ENCODE assay signal across 8 mouse cellular contexts in genomic region chr4:133278067-133278466, GRCm38 (mm10). TPM values are rescaled to one million over a fixed set of nuclear protein-coding genes. Genes with fewer than 3 reads are reported as not detected.
DNase-seq lines count a peak whose midpoint lies in the region; ATAC-seq lines count a peak whose summit lies in the region.

No protein-coding gene starts in this region.

- DNase-seq in adrenal gland, postnatal 14 days, result peak; percentile 13
- no peak for DNase-seq in adrenal gland, postnatal 4 days (ENCODE audit: low spot score in 2 of 2)
- no peak for DNase-seq in neural tube, embryonic 11.5 days (ENCODE audit: low spot score)
- DNase-seq in neural tube, embryonic 10.5 days (ENCODE audit: extremely low spot score, low spot score), result no peak
- no peak for DNase-seq in adrenal gland, adult 2 months
- DNase-seq in cerebellum, postnatal 4 days (ENCODE audit: low spot score in 2 of 2), result no peak

- H3K4me2 ChIP-seq in neural tube, embryonic 11.5 days (ENCODE audit: low read depth), result peak overlapping the region; percentile 56
- H3K4me2 ChIP-seq in limb, embryonic 12.5 days, result peak overlapping the region; percentile 78
- peak overlapping the region; percentile 43 for H3K4me2 ChIP-seq in stomach, embryonic 14.5 days (replicated peaks; ENCODE audit: low read depth, low read length)

- ATAC-seq in neural tube, embryonic 11.5 days (ENCODE audit: insufficient read depth, low FRiP score, low TSS enrichment), result no peak
- no peak for ATAC-seq in limb, embryonic 12.5 days (ENCODE audit: insufficient number of reproducible peaks, insufficient read depth, low FRiP score, low TSS enrichment, low read depth)
- ATAC-seq in stomach, embryonic 14.5 days (ENCODE audit: insufficient number of reproducible peaks, insufficient read depth, low FRiP score, low read depth), result no peak

- H3K9ac ChIP-seq in neural tube, embryonic 11.5 days (ENCODE audit: low read length), result peak overlapping the region; percentile 85
- peak overlapping the region; percentile 82 for H3K9ac ChIP-seq in limb, embryonic 12.5 days (replicated peaks)
- H3K9ac ChIP-seq in stomach, embryonic 14.5 days (replicated peaks; ENCODE audit: low read depth, low read length), result no peak overlapping the region

- no peaks in the 10 kb centered on the region for H3K36me3 ChIP-seq in neural tube, embryonic 11.5 days (ENCODE audit: control insufficient read depth, insufficient read depth, low read length)
- peaks cover 20% of the 10 kb centered on the region; the same call in 1 of the 2 replicates for H3K36me3 ChIP-seq in limb, embryonic 12.5 days
- H3K36me3 ChIP-seq in stomach, embryonic 14.5 days (ENCODE audit: control insufficient read depth, insufficient read depth, low read length), result peaks cover 3% of the 10 kb centered on the region

- no peaks in the 10 kb centered on the region for H3K9me3 ChIP-seq in neural tube, embryonic 11.5 days (ENCODE audit: control insufficient read depth, low read length)
- H3K9me3 ChIP-seq in limb, embryonic 12.5 days, result no peaks in the 10 kb centered on the region
- H3K9me3 ChIP-seq in stomach, embryonic 14.5 days (ENCODE audit: control insufficient read depth, low read depth, low read length), result no peaks in the 10 kb centered on the region

- peak overlapping the region; percentile 72 for H3K4me3 ChIP-seq in neural tube, embryonic 11.5 days (ENCODE audit: low read depth, low read length)
- H3K4me3 ChIP-seq in limb, embryonic 12.5 days (replicated peaks), result peak overlapping the region; percentile 76
- H3K4me3 ChIP-seq in stomach, embryonic 14.5 days (ENCODE audit: low read depth, low read length), result peak overlapping the region; percentile 69

- H3K27me3 ChIP-seq in neural tube, embryonic 11.5 days (ENCODE audit: control insufficient read depth, insufficient read depth, low read length), result no peaks in the 10 kb centered on the region
- no peaks in the 10 kb centered on the region for H3K27me3 ChIP-seq in limb, embryonic 12.5 days
- H3K27me3 ChIP-seq in stomach, embryonic 14.5 days (ENCODE audit: control insufficient read depth, insufficient read depth, low read length), result no peaks in the 10 kb centered on the region

- WGBS in neural tube, embryonic 11.5 days, result 37% methylated on average over 6 of the region's 6 CpGs
- WGBS in limb, embryonic 12.5 days, result 27% methylated on average over 6 of the region's 6 CpGs
- 28% methylated on average over 6 of the region's 6 CpGs for WGBS in stomach, embryonic 14.5 days

- H3K27ac ChIP-seq in neural tube, embryonic 11.5 days (ENCODE audit: low read depth, low read length), result peak overlapping the region; percentile 89
- H3K27ac ChIP-seq in limb, embryonic 12.5 days, result peak overlapping the region; percentile 92
- H3K27ac ChIP-seq in stomach, embryonic 14.5 days (ENCODE audit: low read length), result peak overlapping the region; percentile 87; the same call in 1 of the 2 replicates

- H3K4me1 ChIP-seq in neural tube, embryonic 11.5 days (ENCODE audit: control insufficient read depth, insufficient read depth, low read length), result peaks cover 12% of the 10 kb centered on the region
- peaks cover 44% of the 10 kb centered on the region for H3K4me1 ChIP-seq in limb, embryonic 12.5 days (replicated peaks)
- H3K4me1 ChIP-seq in stomach, embryonic 14.5 days (ENCODE audit: control insufficient read depth, insufficient read depth, low read length), result peaks cover 19% of the 10 kb centered on the region

RNA-seq across cellular contexts. Expression of gene Tmem222, which starts 0.5 kb away (rescaled TPM):
- total RNA-seq in adrenal gland, postnatal 14 days (2021), result 48.7 and 55.0 TPM in 2 replicates
- total RNA-seq in adrenal gland, postnatal 4 days (2021), result 10 to 100 TPM; 65.5 to 78.0 TPM
- polyA plus RNA-seq in neural tube, embryonic 11.5 days (2014; fragmentation: Nextera tagmentation; extraction: Ambion mirVana), result 79.0 and 91.0 TPM in 2 replicates
- polyA plus RNA-seq in limb, embryonic 12.5 days (2016; fragmentation: Nextera tagmentation; extraction: Ambion mirVana), result 81.4 and 85.3 TPM in 2 replicates
- 88.1 and 88.6 TPM in 2 replicates for polyA plus RNA-seq in stomach, embryonic 14.5 days (2014; fragmentation: Nextera tagmentation; extraction: Ambion mirVana)
- 10 to 100 TPM; 59.7 to 78.2 TPM for total RNA-seq in adrenal gland, adult 2 months (2021)
- 123 and 125 TPM in 2 replicates for polyA plus RNA-seq in adrenal gland, adult 2 months (2012; rRNA removed)

RNA-seq across cellular contexts. Expression of gene Sytl1, which starts 15.2 kb away (rescaled TPM):
- total RNA-seq in adrenal gland, postnatal 14 days (2021), result 5.3 and 6.2 TPM in 2 replicates
- total RNA-seq in adrenal gland, postnatal 4 days (2021), result 1 to 10 TPM; 1.5 to 2.4 TPM
- 1.2 and 1.4 TPM in 2 replicates for polyA plus RNA-seq in neural tube, embryonic 11.5 days (2014; fragmentation: Nextera tagmentation; extraction: Ambion mirVana)
- 3.8 and 4.1 TPM in 2 replicates for polyA plus RNA-seq in limb, embryonic 12.5 days (2016; fragmentation: Nextera tagmentation; extraction: Ambion mirVana)
- polyA plus RNA-seq in stomach, embryonic 14.5 days (2014; fragmentation: Nextera tagmentation; extraction: Ambion mirVana), result 9.3 and 10.3 TPM in 2 replicates
- 1 to 10 TPM; 1.4 to 1.9 TPM for total RNA-seq in adrenal gland, adult 2 months (2021)
- polyA plus RNA-seq in adrenal gland, adult 2 months (2012; rRNA removed), result 2.2 and 2.8 TPM in 2 replicates

RNA-seq across cellular contexts. Expression of gene Map3k6, which starts 37.4 kb away (rescaled TPM):
- 35.3 and 61.4 TPM in 2 replicates for total RNA-seq in adrenal gland, postnatal 14 days (2021)
- total RNA-seq in adrenal gland, postnatal 4 days (2021), result 10 to 100 TPM; 24.8 to 25.2 TPM
- polyA plus RNA-seq in neural tube, embryonic 11.5 days (2014; fragmentation: Nextera tagmentation; extraction: Ambion mirVana), result 1.5 and 2.7 TPM in 2 replicates
- polyA plus RNA-seq in limb, embryonic 12.5 days (2016; fragmentation: Nextera tagmentation; extraction: Ambion mirVana), result 2.3 and 2.9 TPM in 2 replicates
- 3.1 and 3.4 TPM in 2 replicates for polyA plus RNA-seq in stomach, embryonic 14.5 days (2014; fragmentation: Nextera tagmentation; extraction: Ambion mirVana)
- 10 to 100 TPM; 22.4 to 22.9 TPM for total RNA-seq in adrenal gland, adult 2 months (2021)
- 17.5 and 17.6 TPM in 2 replicates for polyA plus RNA-seq in adrenal gland, adult 2 months (2012; rRNA removed)
